Mouse (Mus musculus) limb, embryonic 15.5 days (tissue): ENCODE results near the gene Efemp2. TPM values are rescaled to one million over a fixed set of nuclear protein-coding genes. Genes with fewer than 3 reads are reported as not detected.
A peak's percentile ranks its signal among the peaks of the same experiment; 100 is the strongest.

Source experiments
- ATAC-seq: fragments of 200-750 bp; cut with Nextera tagmentation; 2 replicates; pipeline ENCODE4 v1.8.0; 2017; ENCODE audit warnings: low read depth, moderate TSS enrichment; ENCODE audit not compliant: insufficient number of reproducible peaks, low FRiP score, low TSS enrichment
- H3K27ac ChIP-seq: fragments of 300-500 bp; sonication (generic); 2 replicates; pipeline ENCODE4 v1.5.1; 2015; ENCODE audit warnings: moderate library complexity, mild to moderate bottlenecking, inconsistent platforms
- H3K27me3 ChIP-seq: fragments of 300-500 bp; sonication (generic); 2 replicates; pipeline ENCODE4 v1.6.1; 2015; ENCODE audit warnings: inconsistent platforms
- H3K36me3 ChIP-seq: fragments of 300-500 bp; sonication (generic); 2 replicates; pipeline ENCODE4 v1.6.1; 2015; ENCODE audit warnings: inconsistent platforms
- H3K4me1 ChIP-seq: fragments of 300-500 bp; sonication (generic); 2 replicates; pipeline ENCODE4 v1.6.1; 2015; ENCODE audit warnings: inconsistent platforms
- H3K4me2 ChIP-seq: fragments of 300-500 bp; sonication (generic); 2 replicates; pipeline ENCODE4 v1.6.1; 2015; ENCODE audit warnings: mild to moderate bottlenecking, inconsistent platforms
- H3K4me3 ChIP-seq: fragments of 300-500 bp; sonication (generic); 2 replicates; pipeline ENCODE4 v1.5.1; 2015; ENCODE audit warnings: mild to moderate bottlenecking, inconsistent platforms
- H3K9ac ChIP-seq: fragments of 300-500 bp; sonication (generic); 2 replicates; pipeline ENCODE4 v1.6.1; 2015; ENCODE audit warnings: inconsistent platforms
- H3K9me3 ChIP-seq: fragments of 300-500 bp; sonication (generic); 2 replicates; pipeline ENCODE4 v1.6.1; 2016; ENCODE audit warnings: inconsistent platforms
- WGBS: fragments of 180-500 bp; shearing (Covaris S2); methylation state at CpG from one replicate; pipeline ENCODE4 v1.1.7; 2015; 5-methylcytosine and 5-hydroxymethylcytosine counted together
- polyA plus RNA-seq: library from polyadenylated mRNA; unstranded; fragments of >200 nt; fragmentation: Nextera tagmentation; extraction: Ambion mirVana; gene quantifications from 2 replicates; pipeline ENCODE4 v1.2.1, GENCODE M21; 2015

Gene Efemp2
- polyA plus RNA-seq, 1 experiment from 2014 or later, result 221 TPM

GRCm38 (mm10) chr19:5455568-5455967 lies 18.2 kb upstream of the Efemp2 start:
- Histone ChIP-seq H3K36me3 (peaks cover 13% of the 10 kb centered on the region), H3K4me3 (peak overlapping the region; percentile 73), H3K4me1 (peaks cover 31% of the 10 kb centered on the region), H3K27ac (no peak overlapping the region), H3K27me3 (peaks cover under 1% of the 10 kb centered on the region; the same call in 1 of the 2 replicates), H3K9me3 (no peaks in the 10 kb centered on the region), H3K4me2 (peak overlapping the region; percentile 22; the same call in 1 of the 2 replicates), H3K9ac (0 out of 2 replicates have a peak overlapping the region, but pooled peaks have one; percentile 71)
- 66% methylated on average over 8 of the region's 8 CpGs for WGBS
- no peak for ATAC-seq

GRCm38 (mm10) chr19:5456241-5456921 lies 17.4 kb upstream of the Efemp2 start:
- Histone ChIP-seq H3K27ac (peak overlapping the region; percentile 89), H3K9me3 (no peaks in the 10 kb centered on the region), H3K9ac (peak overlapping the region; percentile 71), H3K36me3 (peaks cover 14% of the 10 kb centered on the region), H3K4me1 (peaks cover 38% of the 10 kb centered on the region), H3K4me3 (peak overlapping the region; percentile 73), H3K4me2 (peak overlapping the region; percentile 97), H3K27me3 (no peaks in the 10 kb centered on the region)
- no peak for ATAC-seq
- 4% methylated on average over 26 of the region's 26 CpGs for WGBS

DNA sequence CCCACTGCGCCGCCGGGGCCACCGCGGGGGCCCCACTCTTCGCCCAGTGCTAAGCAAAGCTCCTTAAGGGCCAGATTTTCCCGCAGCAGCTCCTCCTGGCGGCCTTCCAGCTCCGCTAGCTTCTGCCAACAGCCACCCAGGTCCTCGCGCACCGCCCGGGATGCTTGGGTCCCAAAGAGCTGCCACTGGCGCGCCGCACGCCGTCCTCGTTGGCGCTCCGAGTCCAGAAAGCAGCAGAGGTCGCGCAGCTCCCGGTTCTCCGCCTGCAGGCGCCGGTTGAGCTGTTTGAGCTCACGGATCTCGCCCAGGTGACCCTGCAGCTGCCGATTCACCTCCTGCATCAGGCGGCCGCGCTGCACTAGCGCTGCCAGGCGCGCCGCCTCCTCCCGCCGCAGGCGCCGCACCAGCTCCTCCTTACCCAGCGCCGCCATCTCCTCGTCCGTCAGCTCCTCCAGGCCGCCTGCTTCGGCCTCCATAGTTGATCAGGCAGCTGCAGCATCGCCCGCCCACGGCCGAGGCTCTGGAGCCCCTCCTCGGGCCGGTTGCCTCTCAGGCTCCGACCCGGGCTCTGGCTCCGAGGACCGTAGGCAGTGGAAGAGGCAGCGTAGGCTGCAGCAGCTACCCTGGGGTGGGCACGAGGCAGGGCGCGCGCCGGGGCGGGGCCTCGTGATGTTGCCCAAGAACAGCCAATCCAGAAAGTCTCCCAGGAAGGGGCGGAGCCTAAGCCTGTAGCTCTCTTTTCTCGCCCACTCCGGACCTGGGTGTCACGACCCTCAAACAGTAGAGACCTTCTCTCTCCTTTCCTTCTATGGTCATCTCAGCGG lies 16.6 kb upstream of the Efemp2 start:
- H3K4me1 ChIP-seq, result peaks cover 40% of the 10 kb centered on the region
- under 1% methylated on average over 70 of the region's 70 CpGs for WGBS

DNA sequence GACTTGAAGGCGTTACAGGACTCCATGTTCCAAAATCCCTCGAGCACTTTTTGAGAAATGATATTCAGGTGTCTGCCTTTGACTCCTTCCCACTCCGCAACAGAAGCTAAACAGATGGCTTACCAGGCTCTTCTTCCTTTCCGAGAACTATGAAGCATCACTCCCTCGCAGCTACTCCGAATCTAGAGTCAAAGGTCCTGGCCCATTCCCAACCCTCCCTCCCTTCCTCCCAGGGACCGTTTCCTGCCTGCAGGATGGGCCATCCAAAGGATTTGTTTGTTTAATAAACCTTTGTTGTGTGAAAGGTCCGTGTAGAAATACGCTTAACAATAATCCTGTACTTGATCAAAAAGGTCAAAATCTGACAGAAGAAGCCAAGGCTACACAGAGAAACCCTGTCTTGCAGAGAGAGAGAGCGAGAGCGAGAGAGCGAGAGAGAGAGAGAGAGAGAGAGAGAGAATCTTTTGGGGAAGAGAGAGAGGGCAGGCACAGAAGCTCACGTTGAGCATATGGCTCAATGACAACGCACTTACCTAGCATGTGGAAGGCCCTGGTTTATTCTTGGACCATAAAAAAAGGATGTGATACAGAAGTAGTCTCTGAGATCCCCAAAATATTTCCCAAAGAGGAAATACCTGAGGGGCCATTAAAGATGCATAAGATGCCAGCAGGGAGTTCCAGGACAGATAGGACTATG lies 15.9 kb upstream of the Efemp2 start, which contains the start of gene Ccdc85b:
TSS of gene Ccdc85b (minus strand) at position 149 of the 697 bp plus-strand sequence.
- H3K4me1 ChIP-seq, result peaks cover 40% of the 10 kb centered on the region

More for the DNA sequence above, 16.6 kb upstream of the Efemp2 start:
- H3K9ac ChIP-seq, result peak overlapping the region; percentile 71
- peak; percentile 92 for ATAC-seq
- peak overlapping the region; percentile 97 for H3K4me2 ChIP-seq
- peak overlapping the region; percentile 89 for H3K27ac ChIP-seq
- no peaks in the 10 kb centered on the region for H3K9me3 ChIP-seq
- H3K36me3 ChIP-seq, result peaks cover 20% of the 10 kb centered on the region
- H3K4me3 ChIP-seq, result peak overlapping the region; percentile 73
- no peaks in the 10 kb centered on the region for H3K27me3 ChIP-seq

DNA sequence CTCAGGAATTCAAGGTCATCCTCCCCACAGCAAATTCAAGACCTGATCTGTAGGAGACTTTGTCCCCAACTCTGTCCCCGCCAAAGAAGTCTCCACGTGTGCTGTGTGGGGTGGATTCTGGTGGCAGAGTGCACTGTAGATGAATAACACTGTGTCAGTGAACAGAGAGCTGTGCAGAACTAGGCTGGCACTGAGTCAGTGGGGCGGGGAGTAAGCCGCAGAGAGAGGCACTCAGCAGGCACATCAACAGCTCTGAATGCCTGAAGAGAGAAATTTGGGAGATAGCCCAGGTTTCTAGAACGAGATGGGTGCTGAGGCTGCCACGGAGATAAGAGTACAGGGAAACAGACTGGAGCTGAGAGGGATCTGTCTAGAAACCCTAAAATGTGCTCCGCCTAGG lies 14.7 kb upstream of the Efemp2 start:
- peaks cover 32% of the 10 kb centered on the region for H3K36me3 ChIP-seq
- no peaks in the 10 kb centered on the region for H3K27me3 ChIP-seq
- no peak overlapping the region for H3K4me3 ChIP-seq
- no peak overlapping the region for H3K4me2 ChIP-seq
- 71% methylated on average over 7 of the region's 7 CpGs for WGBS
- ATAC-seq, result no peak
- H3K9me3 ChIP-seq, result no peaks in the 10 kb centered on the region
- H3K4me1 ChIP-seq, result peaks cover 46% of the 10 kb centered on the region
- H3K9ac ChIP-seq, result no peak overlapping the region
- H3K27ac ChIP-seq, result no peak overlapping the region

More for the DNA sequence above, 15.9 kb upstream of the Efemp2 start, which contains the start of gene Ccdc85b:
- H3K27me3 ChIP-seq, result no peaks in the 10 kb centered on the region
- ATAC-seq, result no peak
- WGBS, result 18% methylated on average over 14 of the region's 14 CpGs
- peak within 1 kb of the TSS; percentile 71 for H3K9ac ChIP-seq
- H3K4me3 ChIP-seq, result peak within 1 kb of the TSS; percentile 73
- no peaks in the 10 kb centered on the region for H3K9me3 ChIP-seq
- H3K27ac ChIP-seq, result peak within 1 kb of the TSS; percentile 89
- peak within 1 kb of the TSS; percentile 97 for H3K4me2 ChIP-seq
- H3K36me3 ChIP-seq, result peaks cover 27% of the 10 kb centered on the region

GRCm38 (mm10) chr19:5459896-5460295 lies 13.9 kb upstream of the Efemp2 start:
- 22% methylated on average over 3 of the region's 3 CpGs for WGBS
- Histone ChIP-seq H3K4me2 (peak overlapping the region; percentile 91), H3K9ac (no peak overlapping the region; the same call in 1 of the 2 replicates), H3K4me1 (peaks cover 45% of the 10 kb centered on the region), H3K27me3 (no peaks in the 10 kb centered on the region), H3K36me3 (peaks cover 32% of the 10 kb centered on the region), H3K27ac (peak overlapping the region; percentile 78), H3K4me3 (peak overlapping the region; percentile 79), H3K9me3 (no peaks in the 10 kb centered on the region)
- no peak for ATAC-seq

- under 1% methylated on average over 32 of the region's 32 CpGs for WGBS
- Histone ChIP-seq H3K27me3 (no peaks in the 10 kb centered on the region), H3K4me1 (peaks cover 40% of the 10 kb centered on the region), H3K4me2 (peak within 1 kb of the TSS; percentile 91), H3K9ac (peak within 1 kb of the TSS; percentile 72), H3K36me3 (peaks cover 37% of the 10 kb centered on the region), H3K9me3 (no peaks in the 10 kb centered on the region), H3K27ac (peak within 1 kb of the TSS; percentile 78), H3K4me3 (peak within 1 kb of the TSS; percentile 79)
- 0 out of 2 replicates have a peak, but pooled peaks have one; percentile 13 for ATAC-seq
These were observed 13.3 kb upstream of the Efemp2 start, which contains the start of gene Fibp for GRCm38 (mm10) chr19:5460465-5460911. Gene Fibp, plus strand, starts transcription at chr19:5460615.

DNA sequence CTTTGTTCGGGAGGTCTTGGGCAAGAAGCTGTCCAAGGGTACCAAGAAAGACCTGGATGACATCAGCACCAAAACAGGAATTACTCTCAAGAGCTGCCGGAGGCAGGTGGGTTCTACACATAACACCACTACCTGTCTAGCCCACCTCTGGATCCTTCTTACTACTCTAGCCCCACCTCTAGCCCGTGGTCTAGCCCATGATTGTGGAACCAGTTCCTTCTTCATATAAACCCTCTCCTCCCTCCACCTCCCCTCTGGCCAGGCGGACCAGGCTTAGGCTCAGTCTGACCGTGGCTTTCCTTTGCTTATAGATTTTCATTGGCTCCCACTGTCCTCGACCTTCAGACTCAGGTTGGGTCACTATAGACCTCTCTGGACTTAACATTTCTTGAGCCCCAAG lies 12.3 kb upstream of the Efemp2 start:
- Histone ChIP-seq H3K36me3 (peaks cover 47% of the 10 kb centered on the region), H3K4me3 (peak overlapping the region; percentile 79), H3K27ac (no peak overlapping the region), H3K9ac (peak overlapping the region; percentile 72), H3K4me2 (peak overlapping the region; percentile 91), H3K27me3 (no peaks in the 10 kb centered on the region), H3K9me3 (no peaks in the 10 kb centered on the region), H3K4me1 (peaks cover 31% of the 10 kb centered on the region)
- WGBS, result 84% methylated on average over 6 of the region's 6 CpGs
- ATAC-seq, result no peak

DNA sequence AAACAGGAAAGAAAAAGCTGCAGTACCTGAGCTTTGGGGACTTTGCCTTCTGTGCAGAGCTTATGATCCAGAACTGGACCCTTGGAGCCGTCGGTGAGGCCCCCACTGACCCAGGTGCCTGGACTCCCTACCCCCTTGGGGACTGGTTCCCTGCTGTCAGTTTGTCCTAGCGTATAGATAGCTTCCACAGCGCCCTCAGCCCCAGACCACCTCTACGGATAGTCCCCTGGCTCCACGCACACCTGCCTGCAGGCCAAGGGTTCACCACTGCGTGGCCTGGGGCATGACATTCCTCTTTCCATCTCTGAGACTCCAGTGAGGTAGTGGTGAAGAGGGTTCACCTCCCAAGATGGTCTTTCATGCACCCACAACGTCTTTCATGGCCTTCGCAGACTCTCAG lies 10.5 kb upstream of the Efemp2 start:
- Histone ChIP-seq H3K9me3 (no peaks in the 10 kb centered on the region), H3K27ac (no peak overlapping the region), H3K4me2 (no peak overlapping the region), H3K36me3 (peaks cover 60% of the 10 kb centered on the region), H3K4me1 (peaks cover 24% of the 10 kb centered on the region), H3K9ac (no peak overlapping the region), H3K4me3 (no peak overlapping the region), H3K27me3 (no peaks in the 10 kb centered on the region)
- WGBS, result 92% methylated on average over 9 of the region's 9 CpGs
- no peak for ATAC-seq

GRCm38 (mm10) chr19:5463791-5464562 lies 9.8 kb upstream of the Efemp2 start:
- 41% methylated on average over 15 of the region's 15 CpGs for WGBS
- H3K36me3 ChIP-seq, result peaks cover 60% of the 10 kb centered on the region
- ATAC-seq, result no peak; the same call in 1 of the 2 replicates
- H3K4me3 ChIP-seq, result peak overlapping the region; percentile 19
- H3K27ac ChIP-seq, result 0 out of 2 replicates have a peak overlapping the region, but pooled peaks have one; percentile 47
- peak overlapping the region; percentile 28 for H3K4me2 ChIP-seq
- H3K27me3 ChIP-seq, result no peaks in the 10 kb centered on the region
- peaks cover 27% of the 10 kb centered on the region for H3K4me1 ChIP-seq
- no peaks in the 10 kb centered on the region for H3K9me3 ChIP-seq
- H3K9ac ChIP-seq, result no peak overlapping the region

DNA sequence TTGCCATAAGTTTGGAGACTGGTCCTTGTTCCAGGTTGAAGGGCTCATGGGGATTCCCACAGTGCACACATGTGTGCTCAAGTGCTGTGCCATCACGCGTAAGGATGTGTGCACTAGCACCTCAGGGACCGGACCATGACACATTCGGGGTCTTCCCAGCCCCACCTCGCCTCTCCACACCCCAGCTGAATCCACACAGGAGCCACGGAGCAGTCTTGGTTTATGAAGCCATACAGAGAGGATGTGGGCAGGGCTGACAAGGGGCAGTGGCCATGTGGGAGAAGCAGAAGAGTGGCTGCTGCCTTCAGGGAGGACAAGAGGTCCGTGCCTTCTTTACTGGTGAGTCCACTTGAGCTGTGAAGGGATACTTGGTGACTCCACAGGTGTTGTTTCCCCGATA lies 8.7 kb upstream of the Efemp2 start:
- Histone ChIP-seq H3K4me3 (no peak overlapping the region), H3K27me3 (no peaks in the 10 kb centered on the region), H3K4me2 (no peak overlapping the region), H3K4me1 (peaks cover 25% of the 10 kb centered on the region), H3K27ac (no peak overlapping the region), H3K9me3 (no peaks in the 10 kb centered on the region), H3K9ac (no peak overlapping the region), H3K36me3 (peaks cover 60% of the 10 kb centered on the region)
- WGBS, result 95% methylated on average over 8 of the region's 8 CpGs
- ATAC-seq, result no peak
